Mouse (Mus musculus) heart, adult 2 months (tissue): ENCODE results near the gene Ppp1r12b. TPM values are rescaled to one million over a fixed set of nuclear protein-coding genes. Genes with fewer than 3 reads are reported as not detected.

ENCODE experiments used
- DNase-seq, 2 experiments: peaks; one replicate each; pipeline ENCODE4 v3.0.0; 2021
- H3K27ac ChIP-seq: fragments of 200-600 bp; 2 replicates; pipeline ENCODE4 v1.8.1; 2022
- H3K27me3 ChIP-seq: fragments of 200-500 bp; 2 replicates; pipeline ENCODE4 v1.6.1; 2012; ENCODE audit warnings: mild to moderate bottlenecking, low read length, inconsistent platforms, mixed read lengths; ENCODE audit not compliant: control insufficient read depth, insufficient read depth
- H3K36me3 ChIP-seq: fragments of 200-500 bp; 2 replicates; pipeline ENCODE4 v1.6.1; 2012; ENCODE audit warnings: low read length, inconsistent platforms; ENCODE audit not compliant: control insufficient read depth, insufficient read depth
- H3K4me1 ChIP-seq: fragments of 200-500 bp; 2 replicates; pipeline ENCODE4 v1.6.1; 2011; ENCODE audit warnings: low read length; ENCODE audit not compliant: control insufficient read depth, insufficient read depth
- H3K4me3 ChIP-seq: fragments of 200-600 bp; 2 replicates; pipeline ENCODE4 v1.8.1; 2022
- H3K79me2 ChIP-seq: fragments of 200-500 bp; replicated peaks from 2 replicates; pipeline ENCODE4 v1.6.1; 2012; ENCODE audit warnings: mild to moderate bottlenecking, inconsistent platforms, low read length, moderate library complexity, mixed read lengths; ENCODE audit not compliant: control insufficient read depth, insufficient read depth
- H3K9ac ChIP-seq: fragments of 200-500 bp; 2 replicates; pipeline ENCODE4 v1.6.1; 2012; ENCODE audit warnings: low read depth, mild to moderate bottlenecking, control low read depth, inconsistent platforms, low read length, mixed read lengths
- CTCF ChIP-seq: fragments of 200-600 bp; IDR thresholded peaks from 2 replicates; pipeline ENCODE4 v1.8.1; 2022; ENCODE audit warnings: antibody characterized with exemption, mild to moderate bottlenecking, moderate library complexity
- EP300 ChIP-seq: fragments of 200-500 bp; IDR thresholded peaks from 2 replicates; pipeline ENCODE4 v1.6.1; 2011; ENCODE audit warnings: low read depth, low read length, control low read depth; ENCODE audit not compliant: insufficient read depth
- POLR2A ChIP-seq: fragments of 200-500 bp; IDR thresholded peaks from 2 replicates; pipeline ENCODE4 v1.6.1; 2011; ENCODE audit warnings: mild to moderate bottlenecking, low read depth, low read length, control low read depth; ENCODE audit not compliant: insufficient read depth
- whole genome bisulfite sequencing: fragments of 180-500 bp; shearing (Covaris S2); methylation state at CpG from one replicate; pipeline ENCODE4 v1.1.7; 2018; 5-methylcytosine and 5-hydroxymethylcytosine counted together
- intact Hi-C: fragments of 180-260 bp; cut with DNase I; formaldehyde crosslinking; loops from one replicate; pipeline ENCODE4 v1.15.1; 2025
- polyA plus RNA-seq: library from polyadenylated mRNA; depleted of rRNA; stranded (reverse); fragments of >200 nt; gene quantifications from 2 replicates; pipeline ENCODE4 v1.2.3, GENCODE M21; 2012
- total RNA-seq, 2 experiments: library from RNA; stranded (reverse); gene quantifications; 2 replicates each; pipeline ENCODE4 v1.2.3; 2021

Ppp1r12b gene
- total and polyA plus RNA-seq, 3 experiments: 55.4 to 161 (median 150) TPM

DNA sequence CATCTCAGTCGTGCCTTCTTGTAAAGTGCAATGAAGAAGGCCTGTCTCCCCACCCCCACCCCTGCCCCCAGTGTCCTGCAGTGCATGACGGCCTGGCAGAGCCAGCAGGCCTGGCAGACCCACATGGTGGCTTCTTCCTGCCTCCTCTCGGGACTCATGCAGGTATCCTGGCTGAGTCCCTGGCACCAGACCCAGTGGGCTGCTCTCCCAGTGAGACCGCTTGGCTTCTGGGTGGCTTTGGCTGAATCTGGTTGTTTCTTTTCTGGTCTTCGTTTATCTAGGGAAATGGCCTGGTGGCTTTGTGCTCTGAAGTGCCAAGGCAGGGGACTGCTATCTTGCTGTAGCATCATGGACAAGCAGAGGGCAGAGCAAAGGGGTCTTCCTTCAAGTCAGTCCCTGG lies 240.7 kb downstream of the Ppp1r12b start:
- no peak for DNase-seq
- Histone ChIP-seq H3K27me3 (no peaks in the 10 kb centered on the region; the same call in 1 of the 2 replicates), H3K36me3 (no peaks in the 10 kb centered on the region), H3K9ac (no peak overlapping the region), H3K27ac (no peak overlapping the region), H3K4me1 (no peaks in the 10 kb centered on the region), H3K79me2 (no peaks in the 10 kb centered on the region), H3K4me3 (no peak overlapping the region)
- intact Hi-C loops: no loop called here
- WGBS: 40% methylated on average over 5 of the region's 5 CpGs
- TF ChIP-seq EP300 (no peak), CTCF (no peak), POLR2A (no peak)

DNA sequence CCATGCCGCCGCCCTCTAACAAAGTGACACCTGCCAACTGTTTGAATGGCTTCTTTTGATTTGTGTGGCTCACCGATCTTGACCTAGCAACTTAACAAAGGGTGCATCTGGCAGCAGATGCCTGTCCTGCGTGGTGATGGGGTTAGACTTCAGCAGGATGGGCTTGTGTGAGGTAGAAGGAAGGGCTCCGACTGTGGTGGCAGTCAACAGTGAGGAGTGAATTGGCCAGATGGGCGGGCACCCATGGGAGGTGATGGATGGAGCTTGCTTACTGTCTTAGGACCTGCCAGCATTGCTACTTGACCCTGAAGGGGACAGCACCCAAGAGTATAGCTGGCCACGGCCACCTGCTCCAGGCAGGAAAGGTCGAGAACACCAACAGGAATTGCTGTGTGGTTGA lies 241.6 kb downstream of the Ppp1r12b start:
- no peak overlapping the region for H3K27ac ChIP-seq

GRCm38 (mm10) chr1:134713421-134713969 lies 242.2 kb downstream of the Ppp1r12b start:
- Histone ChIP-seq H3K4me1 (no peaks in the 10 kb centered on the region), H3K4me3 (no peak overlapping the region), H3K9ac (no peak overlapping the region), H3K27ac (no peak overlapping the region), H3K36me3 (no peaks in the 10 kb centered on the region), H3K27me3 (peaks cover 13% of the 10 kb centered on the region), H3K79me2 (no peaks in the 10 kb centered on the region)
- no peak for TF ChIP-seq EP300
- TF ChIP-seq POLR2A: no peak
- no peak for TF ChIP-seq CTCF
- intact Hi-C loops: no loop called here
- WGBS: 48% methylated on average over 11 of the region's 11 CpGs
- no peak for DNase-seq

More for the DNA sequence above, 241.6 kb downstream of the Ppp1r12b start:
- Histone ChIP-seq H3K27me3 (peaks cover 7% of the 10 kb centered on the region; the same call in 1 of the 2 replicates), H3K4me1 (no peaks in the 10 kb centered on the region), H3K36me3 (no peaks in the 10 kb centered on the region), H3K9ac (no peak overlapping the region), H3K4me3 (no peak overlapping the region), H3K79me2 (no peaks in the 10 kb centered on the region)
- TF ChIP-seq POLR2A (no peak), CTCF (no peak), EP300 (no peak)
- DNase-seq: no peak
- WGBS: 84% methylated on average over 8 of the region's 8 CpGs
- intact Hi-C loops: no loop called here

DNA sequence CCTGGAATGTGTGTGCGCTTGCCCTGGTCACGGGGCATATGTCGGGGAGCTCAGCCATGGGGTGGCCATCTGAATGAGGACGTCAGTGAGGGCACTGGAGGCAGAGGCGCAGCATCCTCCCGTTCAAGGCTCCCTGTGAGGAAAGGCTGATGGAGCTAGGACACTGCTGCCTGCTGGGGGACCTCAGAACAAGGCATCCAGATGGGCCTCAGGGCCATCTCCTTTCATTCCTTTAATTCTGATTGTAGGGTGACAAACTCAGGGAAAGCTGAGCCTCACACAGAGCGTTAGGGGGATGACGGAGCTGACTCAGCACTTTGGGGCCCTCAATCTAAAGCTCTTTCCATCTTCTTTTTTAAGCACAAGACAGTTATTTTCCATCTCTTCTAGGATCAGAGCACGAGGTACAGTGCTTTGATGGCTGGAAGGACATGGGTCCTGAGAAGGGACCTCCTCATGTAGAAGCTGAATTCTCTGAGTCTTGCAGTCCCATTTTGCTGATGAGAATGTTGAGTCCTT lies 242.9 kb downstream of the Ppp1r12b start:
- no peak for TF ChIP-seq CTCF
- TF ChIP-seq EP300: no peak
- no peak for TF ChIP-seq POLR2A
- H3K36me3 ChIP-seq: no peaks in the 10 kb centered on the region
- intact Hi-C loops: no loop called here
- WGBS: 83% methylated on average over 9 of the region's 9 CpGs
- peaks cover 18% of the 10 kb centered on the region for H3K27me3 ChIP-seq
- DNase-seq: no peak
- H3K27ac ChIP-seq: no peak overlapping the region
- H3K79me2 ChIP-seq: no peaks in the 10 kb centered on the region
- H3K9ac ChIP-seq: no peak overlapping the region
- no peak overlapping the region for H3K4me3 ChIP-seq
- no peaks in the 10 kb centered on the region for H3K4me1 ChIP-seq

GRCm38 (mm10) chr1:134711653-134712052 lies 244.1 kb downstream of the Ppp1r12b start:
- intact Hi-C loops: no loop called here
- Histone ChIP-seq H3K79me2 (no peaks in the 10 kb centered on the region), H3K27me3 (peaks cover 18% of the 10 kb centered on the region), H3K9ac (no peak overlapping the region), H3K4me1 (no peaks in the 10 kb centered on the region), H3K36me3 (no peaks in the 10 kb centered on the region), H3K4me3 (no peak overlapping the region), H3K27ac (no peak overlapping the region)
- 66% methylated on average over 5 of the region's 5 CpGs for WGBS
- no peak for TF ChIP-seq CTCF
- no peak for TF ChIP-seq POLR2A
- TF ChIP-seq EP300: no peak
- DNase-seq: no peak

GRCm38 (mm10) chr1:134711061-134711460 lies 244.7 kb downstream of the Ppp1r12b start:
- WGBS: 72% methylated on average over 7 of the region's 7 CpGs

More at GRCm38 (mm10) chr1:134711061-134711460, 244.7 kb downstream of the Ppp1r12b start:
- TF ChIP-seq POLR2A (no peak), CTCF (no peak), EP300 (no peak)
- Histone ChIP-seq H3K36me3 (no peaks in the 10 kb centered on the region), H3K9ac (no peak overlapping the region), H3K27ac (no peak overlapping the region), H3K4me3 (no peak overlapping the region), H3K27me3 (peaks cover 18% of the 10 kb centered on the region), H3K4me1 (no peaks in the 10 kb centered on the region), H3K79me2 (no peaks in the 10 kb centered on the region)
- no peak for DNase-seq
- intact Hi-C loops: no loop called here
